In the genomic region with DNA sequence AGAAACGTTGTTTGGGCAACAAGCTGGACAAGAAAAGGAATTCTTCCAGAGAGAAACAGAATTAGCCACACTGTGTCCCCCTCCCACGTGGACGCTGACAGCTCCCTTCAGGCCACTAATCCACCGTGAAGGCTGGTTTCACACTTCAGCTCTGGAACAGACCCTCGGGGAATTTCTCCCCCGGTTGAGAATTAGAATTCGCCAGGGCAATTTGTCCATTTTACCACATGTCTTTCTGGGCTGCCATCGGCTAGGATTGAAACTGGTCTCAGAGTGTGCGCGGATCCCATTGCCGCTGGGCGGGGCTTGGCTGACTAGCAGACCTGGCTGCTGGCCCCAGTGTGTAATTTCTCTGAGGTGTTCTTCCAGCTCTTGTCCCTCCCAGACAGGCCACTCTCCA, we compare ENCODE assay signal across 15 mouse cellular contexts. TPM values are rescaled to one million over a fixed set of nuclear protein-coding genes. Genes with fewer than 3 reads are reported as not detected.
DNase-seq lines count a peak whose midpoint lies in the region; ATAC-seq and TF ChIP-seq lines count a peak whose summit lies in the region.
"Had no signal": no experiment of that assay in that cellular context is flagged by ENCODE, and none has a peak within 500 bp of the region (broad histone marks: within the 10 kb centered on the region; RNA-seq: fewer than 3 reads in every experiment).

No protein-coding gene starts in this region.

- no peak overlapping the region for H3K4me3 ChIP-seq in forebrain, embryonic 14.5 days (ENCODE audit: low read depth, low read length)
- no peak overlapping the region for H3K4me3 ChIP-seq in forebrain, postnatal 0 days (ENCODE audit: low read depth, low read length)
- H3K4me3 ChIP-seq in embryonic facial prominence, embryonic 13.5 days: no peak overlapping the region
- no peak overlapping the region for H3K4me3 ChIP-seq in hindbrain, embryonic 16.5 days (ENCODE audit: low read length)
- H3K4me3 ChIP-seq in neural tube, embryonic 13.5 days: no peak overlapping the region
- no peak overlapping the region for H3K4me3 ChIP-seq in left cerebral cortex, adult 2 months
- H3K4me3 ChIP-seq: embryonic facial prominence, embryonic 15.5 days; megakaryocyte, embryonic 14.5 days; stomach, embryonic 15.5 days had no signal

- ATAC-seq in forebrain, embryonic 14.5 days: no peak
- ATAC-seq in forebrain, postnatal 0 days: no peak
- ATAC-seq in embryonic facial prominence, embryonic 13.5 days (ENCODE audit: insufficient number of reproducible peaks, insufficient read depth, low FRiP score, low TSS enrichment, low read depth): 0 out of 2 replicates have a peak, but pooled peaks have one; percentile 15
- peak; percentile 93 for ATAC-seq in hindbrain, embryonic 16.5 days
- peak; percentile 87 for ATAC-seq in neural tube, embryonic 13.5 days (ENCODE audit: low read depth)

- H3K4me1 ChIP-seq in forebrain, embryonic 14.5 days (ENCODE audit: control insufficient read depth, insufficient read depth, low read length): no peaks in the 10 kb centered on the region
- no peaks in the 10 kb centered on the region for H3K4me1 ChIP-seq in forebrain, postnatal 0 days (ENCODE audit: insufficient read depth)
- peaks cover 5% of the 10 kb centered on the region; the same call in 1 of the 2 replicates for H3K4me1 ChIP-seq in embryonic facial prominence, embryonic 13.5 days
- H3K4me1 ChIP-seq in hindbrain, embryonic 16.5 days (ENCODE audit: control insufficient read depth, insufficient read depth, low read depth, low read length): no peaks in the 10 kb centered on the region
- peaks cover 5% of the 10 kb centered on the region; the same call in 1 of the 2 replicates for H3K4me1 ChIP-seq in neural tube, embryonic 13.5 days (replicated peaks)
- H3K4me1 ChIP-seq: megakaryocyte, embryonic 14.5 days; stomach, embryonic 15.5 days had no signal

- no peaks in the 10 kb centered on the region for H3K27me3 ChIP-seq in forebrain, embryonic 14.5 days (replicated peaks; ENCODE audit: control insufficient read depth, insufficient read depth, low read length)
- H3K27me3 ChIP-seq in forebrain, postnatal 0 days (ENCODE audit: insufficient read depth, low read length): no peaks in the 10 kb centered on the region
- peaks cover 33% of the 10 kb centered on the region for H3K27me3 ChIP-seq in embryonic facial prominence, embryonic 13.5 days
- H3K27me3 ChIP-seq in hindbrain, embryonic 16.5 days (replicated peaks; ENCODE audit: control insufficient read depth, insufficient read depth, low read length): peaks cover 31% of the 10 kb centered on the region
- H3K27me3 ChIP-seq in neural tube, embryonic 13.5 days: peaks cover 63% of the 10 kb centered on the region
- H3K27me3 ChIP-seq: stomach, embryonic 15.5 days had no signal

- H3K27ac ChIP-seq in forebrain, embryonic 14.5 days (ENCODE audit: low read depth, low read length): no peak overlapping the region
- no peak overlapping the region for H3K27ac ChIP-seq in forebrain, postnatal 0 days (ENCODE audit: low read depth, low read length)
- no peak overlapping the region for H3K27ac ChIP-seq in embryonic facial prominence, embryonic 13.5 days
- H3K27ac ChIP-seq in hindbrain, embryonic 16.5 days (ENCODE audit: low read depth, low read length): no peak overlapping the region
- H3K27ac ChIP-seq in neural tube, embryonic 13.5 days (replicated peaks): no peak overlapping the region
- H3K27ac ChIP-seq in left cerebral cortex, adult 2 months: no peak overlapping the region
- H3K27ac ChIP-seq: embryonic facial prominence, embryonic 15.5 days; liver, embryonic 14.5 days; stomach, embryonic 15.5 days had no signal

- no peaks in the 10 kb centered on the region for H3K36me3 ChIP-seq in forebrain, embryonic 14.5 days (ENCODE audit: control insufficient read depth, insufficient read depth, low read length)
- H3K36me3 ChIP-seq in forebrain, postnatal 0 days (ENCODE audit: insufficient read depth): no peaks in the 10 kb centered on the region
- H3K36me3 ChIP-seq in embryonic facial prominence, embryonic 13.5 days: no peaks in the 10 kb centered on the region
- H3K36me3 ChIP-seq in hindbrain, embryonic 16.5 days (ENCODE audit: control insufficient read depth, insufficient read depth, low read length): no peaks in the 10 kb centered on the region
- H3K36me3 ChIP-seq in neural tube, embryonic 13.5 days: no peaks in the 10 kb centered on the region
- H3K36me3 ChIP-seq: embryonic facial prominence, embryonic 15.5 days; stomach, embryonic 15.5 days had no signal

- WGBS in forebrain, embryonic 14.5 days: 67% methylated on average over 12 of the region's 12 CpGs
- WGBS in forebrain, postnatal 0 days: 59% methylated on average over 12 of the region's 12 CpGs
- 10% methylated on average over 12 of the region's 12 CpGs for WGBS in embryonic facial prominence, embryonic 13.5 days
- WGBS in hindbrain, embryonic 16.5 days: 20% methylated on average over 12 of the region's 12 CpGs
- WGBS in neural tube, embryonic 13.5 days: 20% methylated on average over 12 of the region's 12 CpGs

- H3K4me2 ChIP-seq in forebrain, embryonic 14.5 days (ENCODE audit: low read length): no peak overlapping the region
- no peak overlapping the region for H3K4me2 ChIP-seq in forebrain, postnatal 0 days (ENCODE audit: low read depth)
- 0 out of 2 replicates have a peak overlapping the region, but pooled peaks have one; percentile 11 for H3K4me2 ChIP-seq in embryonic facial prominence, embryonic 13.5 days
- no peak overlapping the region for H3K4me2 ChIP-seq in hindbrain, embryonic 16.5 days (ENCODE audit: low read length)
- H3K4me2 ChIP-seq in neural tube, embryonic 13.5 days: no peak overlapping the region
- H3K4me2 ChIP-seq: embryonic facial prominence, embryonic 15.5 days; stomach, embryonic 15.5 days had no signal

- DNase-seq in forebrain, embryonic 14.5 days (ENCODE audit: low spot score): peak; percentile 36
- no peak for DNase-seq in forebrain, postnatal 0 days
- DNase-seq in T-cell, adult 2 months (ENCODE audit: low spot score): no peak
- DNase-seq in right cerebral cortex, postnatal 25 days: no peak
- no peak for DNase-seq in left cerebral cortex, adult 2 months (ENCODE audit: extremely low spot score in 1 of 2, low spot score in 2 of 2)
- DNase-seq: kidney, postnatal 10 days; right cerebral cortex, adult 18-20 months had no signal

- intact Hi-C loops in left cerebral cortex, adult 2 months (cut with DNase I): no loop called here

- no peak overlapping the region for H3K9ac ChIP-seq in forebrain, embryonic 14.5 days (ENCODE audit: low read length)
- no peak overlapping the region for H3K9ac ChIP-seq in forebrain, postnatal 0 days
- H3K9ac ChIP-seq in embryonic facial prominence, embryonic 13.5 days: no peak overlapping the region
- no peak overlapping the region for H3K9ac ChIP-seq in hindbrain, embryonic 16.5 days (ENCODE audit: low read depth, low read length)
- no peak overlapping the region for H3K9ac ChIP-seq in neural tube, embryonic 13.5 days
- H3K9ac ChIP-seq: embryonic facial prominence, embryonic 15.5 days; liver, embryonic 14.5 days; stomach, embryonic 15.5 days had no signal

- H3K9me3 ChIP-seq in forebrain, embryonic 14.5 days (replicated peaks; ENCODE audit: control insufficient read depth, low read length): no peaks in the 10 kb centered on the region
- no peaks in the 10 kb centered on the region for H3K9me3 ChIP-seq in forebrain, postnatal 0 days (ENCODE audit: low read length)
- H3K9me3 ChIP-seq in embryonic facial prominence, embryonic 13.5 days: no peaks in the 10 kb centered on the region
- no peaks in the 10 kb centered on the region for H3K9me3 ChIP-seq in hindbrain, embryonic 16.5 days (ENCODE audit: control insufficient read depth, low read length)
- H3K9me3 ChIP-seq in neural tube, embryonic 13.5 days: no peaks in the 10 kb centered on the region
- H3K9me3 ChIP-seq: embryonic facial prominence, embryonic 15.5 days; stomach, embryonic 15.5 days had no signal

- TF ChIP-seq CTCF in forebrain, postnatal 0 days (IDR thresholded peaks at IDR 0.05; ENCODE audit: low read depth): no peak
- TF ChIP-seq CTCF in left cerebral cortex, adult 2 months (IDR thresholded peaks at IDR 0.05): no peak

RNA-seq across cellular contexts. Expression of a gene that starts 7.7 kb away (rescaled TPM):
- 0.11 TPM in 1 of 2 replicates, not detected in the other for polyA plus RNA-seq in forebrain, embryonic 14.5 days (2014; fragmentation: Nextera tagmentation; extraction: Ambion mirVana)
- total RNA-seq in forebrain, postnatal 0 days (2014; rRNA removed): 0.15 TPM in 1 of 2 replicates, not detected in the other
- polyA plus RNA-seq in forebrain, postnatal 0 days (2015; fragmentation: Nextera tagmentation; extraction: Ambion mirVana): 0.10 and 0.11 TPM in 2 replicates
- polyA plus RNA-seq in embryonic facial prominence, embryonic 13.5 days (2015; fragmentation: Nextera tagmentation; extraction: Ambion mirVana): not detected in 2 replicates
- 1.7 and 2.3 TPM in 2 replicates for polyA plus RNA-seq in hindbrain, embryonic 16.5 days (2015; fragmentation: Nextera tagmentation; extraction: Ambion mirVana)
- 5.5 and 7.5 TPM in 2 replicates for polyA plus RNA-seq in neural tube, embryonic 13.5 days (2015; fragmentation: Nextera tagmentation; extraction: Ambion mirVana)
- total RNA-seq in left cerebral cortex, adult 2 months (2021): not detected
- total RNA-seq: hematopoietic stem cell, adult 5-6 weeks had no signal
- polyA plus RNA-seq: embryonic facial prominence, embryonic 15.5 days; liver, embryonic 14.5 days had no signal

RNA-seq across cellular contexts. Expression of a gene that starts 53.5 kb away (rescaled TPM):
- polyA plus RNA-seq in forebrain, embryonic 14.5 days (2014; fragmentation: Nextera tagmentation; extraction: Ambion mirVana): 7.9 and 8.6 TPM in 2 replicates
- total RNA-seq in forebrain, postnatal 0 days (2014; rRNA removed): 26.4 and 35.7 TPM in 2 replicates
- 18.5 and 22.4 TPM in 2 replicates for polyA plus RNA-seq in forebrain, postnatal 0 days (2015; fragmentation: Nextera tagmentation; extraction: Ambion mirVana)
- polyA plus RNA-seq in embryonic facial prominence, embryonic 13.5 days (2015; fragmentation: Nextera tagmentation; extraction: Ambion mirVana): 26.6 and 27.9 TPM in 2 replicates
- 25.0 and 26.7 TPM in 2 replicates for polyA plus RNA-seq in hindbrain, embryonic 16.5 days (2015; fragmentation: Nextera tagmentation; extraction: Ambion mirVana)
- 16.7 and 19.4 TPM in 2 replicates for polyA plus RNA-seq in neural tube, embryonic 13.5 days (2015; fragmentation: Nextera tagmentation; extraction: Ambion mirVana)
- total RNA-seq in left cerebral cortex, adult 2 months (2021): 10 to 100 TPM; 28.2 to 32.2 TPM

Comparison
In these comparisons a context has a peak if more than half of its experiments do, and no peak if none do; other contexts are left out.
1. ATAC-seq: peak in embryonic facial prominence, embryonic 13.5 days (single experiment), hindbrain, embryonic 16.5 days (single experiment) and neural tube, embryonic 13.5 days (single experiment); none in forebrain, embryonic 14.5 days (single experiment) and forebrain, postnatal 0 days (single experiment).